Mouse (Mus musculus) lung, postnatal 0 days (tissue): ENCODE results near the gene Pik3cg.

Experiments used
- CTCF ChIP-seq: IDR thresholded peaks from 2 replicates; pipeline ENCODE4 v1.5.1; 2016; ENCODE audit warnings: antibody characterized with exemption, mild to moderate bottlenecking
- EP300 ChIP-seq: IDR thresholded peaks from 2 replicates; pipeline ENCODE4 v1.6.1; 2016; ENCODE audit warnings: antibody characterized with exemption, mild to moderate bottlenecking, control low read depth

- TF ChIP-seq CTCF: no peak
- no peak for TF ChIP-seq EP300
Observed at GRCm38 (mm10) chr12:32212156-32212555, 3.7 kb upstream of the Pik3cg start.
